Mouse (Mus musculus): ENCODE measurements around the gene Gphb5. TPM values are rescaled to one million over a fixed set of nuclear protein-coding genes. Genes with fewer than 3 reads are reported as not detected.

Gene Gphb5
- not detected in 2 replicates for polyA plus RNA-seq (2015; fragmentation: Nextera tagmentation; extraction: Ambion mirVana)

- no peak for ATAC-seq (ENCODE audit: insufficient read depth, low FRiP score)
These were observed at the start of gene Gphb5 for GRCm38 (mm10) chr12:75416681-75417080. Gene Gphb5, minus strand, starts transcription at chr12:75416781.

DNA sequence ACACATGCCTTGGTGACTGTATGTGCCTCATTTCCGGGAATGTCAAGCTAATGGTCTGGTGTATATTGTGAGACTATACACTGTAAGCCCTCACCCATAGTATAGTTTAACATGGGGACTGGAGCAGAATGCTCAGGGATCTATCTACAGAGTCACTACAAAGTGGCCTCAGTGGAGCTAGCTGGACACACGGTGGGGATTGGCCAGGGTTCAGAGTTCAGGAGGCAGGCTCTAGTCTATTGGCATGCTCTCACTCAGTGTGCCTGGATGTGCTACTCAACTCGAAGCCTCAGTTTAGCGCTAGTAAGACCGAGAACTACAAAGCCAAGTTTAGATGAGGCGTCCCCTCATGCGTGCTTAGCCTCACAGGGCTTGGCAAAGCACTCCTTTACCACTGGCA is 49.6 kb upstream of the Gphb5 start:
- Histone ChIP-seq H3K9ac (ENCODE audit: low read length) (no peak overlapping the region), H3K27me3 (ENCODE audit: control insufficient read depth, insufficient read depth, low read length) (no peaks in the 10 kb centered on the region), H3K4me3 (replicated peaks; ENCODE audit: low read length) (no peak overlapping the region), H3K4me1 (ENCODE audit: control insufficient read depth, insufficient read depth, low read length) (no peaks in the 10 kb centered on the region), H3K36me3 (ENCODE audit: control insufficient read depth, insufficient read depth, low read length) (peaks cover 6% of the 10 kb centered on the region; the same call in 1 of the 2 replicates), H3K4me2 (ENCODE audit: low read depth, low read length) (no peak overlapping the region), H3K27ac (ENCODE audit: low read length) (no peak overlapping the region), H3K9me3 (replicated peaks; ENCODE audit: control insufficient read depth, low read length) (no peaks in the 10 kb centered on the region)
- 84% methylated on average over 7 of the region's 7 CpGs for WGBS
- ATAC-seq (ENCODE audit: insufficient read depth, low FRiP score): no peak

More at GRCm38 (mm10) chr12:75416681-75417080, at the start of gene Gphb5:
- no peaks in the 10 kb centered on the region for H3K36me3 ChIP-seq (ENCODE audit: control insufficient read depth, insufficient read depth, low read length)
- WGBS: 83% methylated on average over 4 of the region's 4 CpGs
- no peak within 1 kb of the TSS for H3K4me2 ChIP-seq (ENCODE audit: low read depth, low read length)
- no peaks in the 10 kb centered on the region for H3K9me3 ChIP-seq (replicated peaks; ENCODE audit: control insufficient read depth, low read length)
- no peak within 1 kb of the TSS for H3K4me3 ChIP-seq (replicated peaks; ENCODE audit: low read length)
- no peak within 1 kb of the TSS for H3K9ac ChIP-seq (ENCODE audit: low read length)
- no peak within 1 kb of the TSS for H3K27ac ChIP-seq (ENCODE audit: low read length)
- no peaks in the 10 kb centered on the region for H3K4me1 ChIP-seq (ENCODE audit: control insufficient read depth, insufficient read depth, low read length)
- no peaks in the 10 kb centered on the region for H3K27me3 ChIP-seq (ENCODE audit: control insufficient read depth, insufficient read depth, low read length)

- Histone ChIP-seq H3K4me2 (ENCODE audit: low read depth, low read length) (no peak overlapping the region), H3K4me3 (replicated peaks; ENCODE audit: low read length) (no peak overlapping the region), H3K27ac (ENCODE audit: low read length) (no peak overlapping the region), H3K27me3 (ENCODE audit: control insufficient read depth, insufficient read depth, low read length) (no peaks in the 10 kb centered on the region), H3K36me3 (ENCODE audit: control insufficient read depth, insufficient read depth, low read length) (peaks cover 15% of the 10 kb centered on the region), H3K4me1 (ENCODE audit: control insufficient read depth, insufficient read depth, low read length) (no peaks in the 10 kb centered on the region), H3K9ac (ENCODE audit: low read length) (no peak overlapping the region), H3K9me3 (replicated peaks; ENCODE audit: control insufficient read depth, low read length) (no peaks in the 10 kb centered on the region)
- no peak; the same call in 1 of the 2 replicates for ATAC-seq (ENCODE audit: insufficient read depth, low FRiP score)
- WGBS: 78% methylated on average over 9 of the region's 9 CpGs
These were observed 47.6 kb upstream of the Gphb5 start for GRCm38 (mm10) chr12:75464016-75464769.

DNA sequence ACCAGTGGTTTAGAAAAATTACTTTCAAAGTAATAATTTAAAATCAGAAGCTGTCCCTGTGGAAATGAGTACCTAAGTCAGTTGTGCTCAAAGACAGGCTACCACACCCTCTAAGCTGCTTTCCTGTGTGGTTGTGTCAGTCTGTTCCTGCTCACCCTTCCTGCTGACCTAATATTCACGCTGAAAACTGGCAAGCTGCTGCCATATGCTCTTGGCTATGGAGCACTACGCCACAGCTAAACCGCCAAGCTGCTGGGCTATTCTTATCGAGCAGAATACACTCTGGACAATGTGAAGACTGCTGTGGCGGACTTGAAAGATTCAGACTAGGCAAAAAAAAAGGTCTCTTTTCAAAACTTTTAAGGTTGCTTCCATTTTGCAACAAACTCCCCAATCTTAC is 44.0 kb upstream of the Gphb5 start:
- H3K4me2 ChIP-seq (ENCODE audit: low read depth, low read length): no peak overlapping the region
- H3K27me3 ChIP-seq (ENCODE audit: control insufficient read depth, insufficient read depth, low read length): no peaks in the 10 kb centered on the region
- H3K4me3 ChIP-seq (replicated peaks; ENCODE audit: low read length): no peak overlapping the region
- no peak overlapping the region for H3K9ac ChIP-seq (ENCODE audit: low read length)
- 87% methylated on average over 5 of the region's 5 CpGs for WGBS
- no peaks in the 10 kb centered on the region for H3K4me1 ChIP-seq (ENCODE audit: control insufficient read depth, insufficient read depth, low read length)
- H3K27ac ChIP-seq (ENCODE audit: low read length): no peak overlapping the region
- H3K9me3 ChIP-seq (replicated peaks; ENCODE audit: control insufficient read depth, low read length): no peaks in the 10 kb centered on the region
- peaks cover 23% of the 10 kb centered on the region for H3K36me3 ChIP-seq (ENCODE audit: control insufficient read depth, insufficient read depth, low read length)
- ATAC-seq (ENCODE audit: insufficient read depth, low FRiP score): no peak

DNA sequence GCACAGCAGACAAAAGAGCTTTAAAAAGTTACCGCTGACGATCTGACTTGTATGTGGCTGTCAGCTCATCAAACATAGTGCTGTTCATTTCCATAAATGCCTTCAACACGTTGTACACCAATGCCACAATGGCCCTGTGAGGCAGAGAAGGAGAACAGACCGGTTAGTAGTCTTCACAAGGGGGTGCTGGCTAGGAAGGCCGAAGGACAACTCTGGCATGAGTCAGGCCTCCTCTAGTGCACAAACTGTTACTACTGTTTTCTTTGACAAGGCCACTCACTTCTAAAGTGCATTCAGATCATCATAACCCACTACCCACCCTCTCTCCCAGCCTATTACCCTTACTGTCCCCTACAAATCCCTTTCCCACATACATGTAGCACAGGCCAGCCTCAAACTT is 43.1 kb upstream of the Gphb5 start:
- Histone ChIP-seq H3K4me2 (ENCODE audit: low read depth, low read length) (no peak overlapping the region), H3K9me3 (replicated peaks; ENCODE audit: control insufficient read depth, low read length) (no peaks in the 10 kb centered on the region), H3K4me1 (ENCODE audit: control insufficient read depth, insufficient read depth, low read length) (no peaks in the 10 kb centered on the region), H3K9ac (ENCODE audit: low read length) (no peak overlapping the region), H3K4me3 (replicated peaks; ENCODE audit: low read length) (no peak overlapping the region), H3K27me3 (ENCODE audit: control insufficient read depth, insufficient read depth, low read length) (no peaks in the 10 kb centered on the region), H3K36me3 (ENCODE audit: control insufficient read depth, insufficient read depth, low read length) (peaks cover 23% of the 10 kb centered on the region), H3K27ac (ENCODE audit: low read length) (no peak overlapping the region)
- WGBS: 89% methylated on average over 5 of the region's 5 CpGs
- no peak for ATAC-seq (ENCODE audit: insufficient read depth, low FRiP score)

- 89% methylated on average over 6 of the region's 6 CpGs for WGBS
- no peaks in the 10 kb centered on the region for H3K9me3 ChIP-seq (replicated peaks; ENCODE audit: control insufficient read depth, low read length)
- H3K4me3 ChIP-seq (replicated peaks; ENCODE audit: low read length): no peak overlapping the region
- no peak overlapping the region for H3K27ac ChIP-seq (ENCODE audit: low read length)
- no peak overlapping the region for H3K9ac ChIP-seq (ENCODE audit: low read length)
- no peak overlapping the region for H3K4me2 ChIP-seq (ENCODE audit: low read depth, low read length)
- H3K36me3 ChIP-seq (ENCODE audit: control insufficient read depth, insufficient read depth, low read length): peaks cover 7% of the 10 kb centered on the region; the same call in 1 of the 2 replicates
- no peaks in the 10 kb centered on the region for H3K4me1 ChIP-seq (ENCODE audit: control insufficient read depth, insufficient read depth, low read length)
- no peak for ATAC-seq (ENCODE audit: insufficient read depth, low FRiP score)
- H3K27me3 ChIP-seq (ENCODE audit: control insufficient read depth, insufficient read depth, low read length): no peaks in the 10 kb centered on the region
These were observed 36.9 kb upstream of the Gphb5 start for GRCm38 (mm10) chr12:75453441-75453840.

DNA sequence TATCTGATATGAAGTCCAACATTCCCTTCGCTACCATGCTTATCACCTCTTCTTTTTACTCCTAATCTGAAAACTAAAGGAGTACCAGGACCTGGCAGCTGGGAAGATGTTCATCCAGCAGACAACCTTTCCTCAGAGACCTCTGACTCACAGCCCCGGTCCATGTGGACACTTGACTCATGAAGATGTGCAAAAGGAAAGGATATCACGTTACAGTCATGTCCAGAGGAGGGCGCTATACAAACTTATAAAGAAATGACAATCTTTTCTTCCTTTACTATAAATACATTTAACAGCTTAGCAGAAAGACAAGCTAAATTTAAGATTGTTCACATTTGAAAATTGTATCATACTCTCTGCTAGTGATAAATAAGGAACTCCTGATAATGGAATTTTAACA is 36.4 kb upstream of the Gphb5 start:
- no peak overlapping the region for H3K9ac ChIP-seq (ENCODE audit: low read length)
- no peak for ATAC-seq (ENCODE audit: insufficient read depth, low FRiP score)
- H3K4me1 ChIP-seq (ENCODE audit: control insufficient read depth, insufficient read depth, low read length): no peaks in the 10 kb centered on the region
- H3K4me3 ChIP-seq (replicated peaks; ENCODE audit: low read length): no peak overlapping the region
- H3K4me2 ChIP-seq (ENCODE audit: low read depth, low read length): no peak overlapping the region
- H3K27me3 ChIP-seq (ENCODE audit: control insufficient read depth, insufficient read depth, low read length): no peaks in the 10 kb centered on the region
- H3K27ac ChIP-seq (ENCODE audit: low read length): no peak overlapping the region
- H3K9me3 ChIP-seq (replicated peaks; ENCODE audit: control insufficient read depth, low read length): no peaks in the 10 kb centered on the region
- 0 out of 2 replicates have a peak, but pooled peaks cover 4% of the 10 kb centered on the region for H3K36me3 ChIP-seq (ENCODE audit: control insufficient read depth, insufficient read depth, low read length)
- 86% methylated on average over 4 of the region's 4 CpGs for WGBS

- H3K27me3 ChIP-seq (ENCODE audit: control insufficient read depth, insufficient read depth, low read length): no peaks in the 10 kb centered on the region
- no peaks in the 10 kb centered on the region for H3K4me1 ChIP-seq (ENCODE audit: control insufficient read depth, insufficient read depth, low read length)
- no peak overlapping the region for H3K9ac ChIP-seq (ENCODE audit: low read length)
- no peak overlapping the region for H3K4me2 ChIP-seq (ENCODE audit: low read depth, low read length)
- 0 out of 2 replicates have a peak, but pooled peaks cover 4% of the 10 kb centered on the region for H3K36me3 ChIP-seq (ENCODE audit: control insufficient read depth, insufficient read depth, low read length)
- WGBS: 88% methylated on average over 8 of the region's 8 CpGs
- no peaks in the 10 kb centered on the region for H3K9me3 ChIP-seq (replicated peaks; ENCODE audit: control insufficient read depth, low read length)
- no peak overlapping the region for H3K4me3 ChIP-seq (replicated peaks; ENCODE audit: low read length)
- H3K27ac ChIP-seq (ENCODE audit: low read length): no peak overlapping the region
- ATAC-seq (ENCODE audit: insufficient read depth, low FRiP score): no peak
These were observed 34.0 kb upstream of the Gphb5 start for GRCm38 (mm10) chr12:75450592-75450991.

DNA sequence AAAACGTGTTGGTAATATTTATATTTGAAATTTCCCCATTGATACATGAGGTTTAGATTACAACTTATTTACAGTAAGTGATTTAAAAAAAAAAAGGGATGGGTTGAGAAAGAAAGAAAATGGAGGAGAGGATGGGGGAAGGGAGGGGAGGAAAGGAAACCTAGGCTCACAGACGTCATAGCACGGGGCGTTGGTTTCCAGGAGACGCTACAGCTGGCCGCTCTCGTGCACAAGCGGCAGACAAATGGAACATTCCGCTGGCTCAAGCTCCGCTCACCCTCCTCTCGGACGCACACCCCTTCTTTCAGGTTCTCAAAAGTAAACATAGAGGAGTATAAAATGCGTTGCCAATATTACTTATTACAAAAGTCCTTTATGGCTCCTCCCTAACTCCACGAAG is 33.4 kb upstream of the Gphb5 start:
- 36% methylated on average over 14 of the region's 14 CpGs for WGBS

More for the DNA sequence above, 33.4 kb upstream of the Gphb5 start:
- Histone ChIP-seq H3K4me1 (ENCODE audit: control insufficient read depth, insufficient read depth, low read length) (no peaks in the 10 kb centered on the region), H3K9ac (ENCODE audit: low read length) (no peak overlapping the region), H3K27ac (ENCODE audit: low read length) (no peak overlapping the region), H3K9me3 (replicated peaks; ENCODE audit: control insufficient read depth, low read length) (no peaks in the 10 kb centered on the region), H3K36me3 (ENCODE audit: control insufficient read depth, insufficient read depth, low read length) (0 out of 2 replicates have a peak, but pooled peaks cover 4% of the 10 kb centered on the region), H3K4me3 (replicated peaks; ENCODE audit: low read length) (no peak overlapping the region), H3K27me3 (ENCODE audit: control insufficient read depth, insufficient read depth, low read length) (no peaks in the 10 kb centered on the region), H3K4me2 (ENCODE audit: low read depth, low read length) (peak overlapping the region; percentile 28; the same call in 1 of the 2 replicates)
- peak; percentile 72; the same call in 1 of the 2 replicates for ATAC-seq (ENCODE audit: insufficient read depth, low FRiP score)
